Mouse (Mus musculus) stomach, embryonic 15.5 days (tissue): Measurements from ENCODE around the gene Agbl1. TPM values are rescaled to one million over a fixed set of nuclear protein-coding genes. Genes with fewer than 3 reads are reported as not detected.
A peak's percentile ranks its signal among the peaks of the same experiment; 100 is the strongest.
"Not testable (repeated sequence)": the region's sequence is repeated elsewhere in the genome, so short reads cannot be mapped to it uniquely, and the experiment has no call there.

Experiments
- ATAC-seq: fragments of 200-750 bp; cut with Nextera tagmentation; 2 replicates; pipeline ENCODE4 v1.8.0; 2017; ENCODE audit warnings: low read depth, moderate number of reproducible peaks, moderate TSS enrichment; ENCODE audit not compliant: insufficient read depth, low FRiP score
- H3K27ac ChIP-seq: fragments of 300-500 bp; sonication (generic); 2 replicates; pipeline ENCODE4 v1.5.1; 2015; ENCODE audit warnings: mild to moderate bottlenecking, inconsistent platforms
- H3K27me3 ChIP-seq: fragments of 300-500 bp; sonication (generic); replicated peaks from 2 replicates; pipeline ENCODE4 v1.6.1; 2015; ENCODE audit warnings: inconsistent platforms
- H3K36me3 ChIP-seq: fragments of 300-500 bp; sonication (generic); 2 replicates; pipeline ENCODE4 v1.6.1; 2015; ENCODE audit warnings: inconsistent platforms
- H3K4me1 ChIP-seq: fragments of 300-500 bp; sonication (generic); 2 replicates; pipeline ENCODE4 v1.6.1; 2015; ENCODE audit warnings: inconsistent platforms
- H3K4me2 ChIP-seq: fragments of 300-500 bp; sonication (generic); 2 replicates; pipeline ENCODE4 v1.6.1; 2015; ENCODE audit warnings: mild to moderate bottlenecking, inconsistent platforms
- H3K4me3 ChIP-seq: fragments of 300-500 bp; sonication (generic); replicated peaks from 2 replicates; pipeline ENCODE4 v1.5.1; 2015; ENCODE audit warnings: inconsistent platforms
- H3K9ac ChIP-seq: fragments of 300-500 bp; sonication (generic); 2 replicates; pipeline ENCODE4 v1.6.1; 2015; ENCODE audit warnings: inconsistent platforms
- H3K9me3 ChIP-seq: fragments of 300-500 bp; sonication (generic); 2 replicates; pipeline ENCODE4 v1.6.1; 2016; ENCODE audit warnings: inconsistent platforms
- WGBS: fragments of 180-500 bp; shearing (Covaris S2); methylation state at CpG from one replicate; pipeline ENCODE4 v1.1.7; 2015; 5-methylcytosine and 5-hydroxymethylcytosine counted together
- polyA plus RNA-seq: library from polyadenylated mRNA; unstranded; fragments of >200 nt; fragmentation: Nextera tagmentation; extraction: Ambion mirVana; gene quantifications from 2 replicates; pipeline ENCODE4 v1.2.1, GENCODE M21; 2015

Gene Agbl1
- polyA plus RNA-seq, 1 experiment from 2014 or later: not detected

- 52% methylated on average over 4 of the region's 4 CpGs for WGBS
- Histone ChIP-seq H3K36me3 (no peaks in the 10 kb centered on the region), H3K9ac (no peak overlapping the region), H3K9me3 (no peaks in the 10 kb centered on the region), H3K27me3 (no peaks in the 10 kb centered on the region), H3K27ac (no peak overlapping the region), H3K4me3 (no peak overlapping the region), H3K4me1 (no peaks in the 10 kb centered on the region), H3K4me2 (no peak overlapping the region)
- ATAC-seq: peak; percentile 43; the same call in 1 of the 2 replicates
Observed at GRCm38 (mm10) chr7:76650984-76651383, 421.3 kb downstream of the Agbl1 start.

- no peak overlapping the region for H3K9ac ChIP-seq
- no peak overlapping the region for H3K4me2 ChIP-seq
- H3K27me3 ChIP-seq: no peaks in the 10 kb centered on the region
- no peaks in the 10 kb centered on the region for H3K9me3 ChIP-seq
- H3K4me3 ChIP-seq: no peak overlapping the region
- peak overlapping the region; percentile 33 for H3K27ac ChIP-seq
- 0 out of 2 replicates have a peak, but pooled peaks cover 3% of the 10 kb centered on the region for H3K4me1 ChIP-seq
- H3K36me3 ChIP-seq: no peaks in the 10 kb centered on the region
- WGBS: 35% methylated on average over 5 of the region's 5 CpGs
- peak; percentile 79 for ATAC-seq
Observed at GRCm38 (mm10) chr7:76661072-76661471, 431.4 kb downstream of the Agbl1 start.

GRCm38 (mm10) chr7:76674856-76675255 is 445.2 kb downstream of the Agbl1 start:
- no peak for ATAC-seq
- WGBS: 74% methylated on average over 3 of the region's 3 CpGs
- Histone ChIP-seq H3K9me3 (no peaks in the 10 kb centered on the region), H3K4me1 (no peaks in the 10 kb centered on the region), H3K4me2 (no peak overlapping the region), H3K36me3 (no peaks in the 10 kb centered on the region), H3K27me3 (no peaks in the 10 kb centered on the region), H3K4me3 (no peak overlapping the region), H3K9ac (no peak overlapping the region), H3K27ac (no peak overlapping the region)

GRCm38 (mm10) chr7:76701224-76701623 is 471.5 kb downstream of the Agbl1 start:
- H3K4me1 ChIP-seq: no peaks in the 10 kb centered on the region
- no peaks in the 10 kb centered on the region for H3K27me3 ChIP-seq
- no peak overlapping the region for H3K4me2 ChIP-seq
- H3K9ac ChIP-seq: no peak overlapping the region
- no peak for ATAC-seq
- WGBS: 51% methylated on average over 1 of the region's 1 CpGs
- H3K9me3 ChIP-seq: no peaks in the 10 kb centered on the region
- no peak overlapping the region for H3K4me3 ChIP-seq
- no peaks in the 10 kb centered on the region for H3K36me3 ChIP-seq
- H3K27ac ChIP-seq: no peak overlapping the region

GRCm38 (mm10) chr7:76732220-76732619 is 502.5 kb downstream of the Agbl1 start:
- H3K27ac ChIP-seq, H3K36me3 ChIP-seq, H3K4me3 ChIP-seq, H3K4me2 ChIP-seq, ATAC-seq, H3K9ac ChIP-seq, H3K4me1 ChIP-seq, H3K9me3 ChIP-seq, H3K27me3 ChIP-seq: not testable (repeated sequence)
- 91% methylated on average over 7 of the region's 7 CpGs for WGBS

GRCm38 (mm10) chr7:76777237-76777855 is 547.7 kb downstream of the Agbl1 start:
- H3K36me3 ChIP-seq: no peaks in the 10 kb centered on the region
- WGBS: 23% methylated on average over 5 of the region's 5 CpGs
- no peak overlapping the region for H3K27ac ChIP-seq
- H3K9me3 ChIP-seq: no peaks in the 10 kb centered on the region
- H3K4me2 ChIP-seq: no peak overlapping the region
- H3K27me3 ChIP-seq: no peaks in the 10 kb centered on the region
- no peak overlapping the region for H3K9ac ChIP-seq
- no peaks in the 10 kb centered on the region for H3K4me1 ChIP-seq
- ATAC-seq: no peak
- H3K4me3 ChIP-seq: no peak overlapping the region

- Histone ChIP-seq H3K9ac (no peak overlapping the region), H3K9me3 (no peaks in the 10 kb centered on the region), H3K36me3 (no peaks in the 10 kb centered on the region), H3K27ac (no peak overlapping the region), H3K4me2 (no peak overlapping the region), H3K4me3 (no peak overlapping the region), H3K27me3 (no peaks in the 10 kb centered on the region), H3K4me1 (no peaks in the 10 kb centered on the region)
- WGBS: 68% methylated on average over 4 of the region's 4 CpGs
- no peak for ATAC-seq
Observed at GRCm38 (mm10) chr7:76780446-76780845, 550.8 kb downstream of the Agbl1 start.

GRCm38 (mm10) chr7:76788561-76789306 is 559.0 kb downstream of the Agbl1 start:
- no peak overlapping the region for H3K27ac ChIP-seq
- no peaks in the 10 kb centered on the region for H3K36me3 ChIP-seq
- ATAC-seq: no peak
- H3K4me1 ChIP-seq: no peaks in the 10 kb centered on the region
- no peaks in the 10 kb centered on the region for H3K27me3 ChIP-seq
- H3K4me2 ChIP-seq: no peak overlapping the region
- 13% methylated on average over 1 of the region's 1 CpGs for WGBS
- H3K4me3 ChIP-seq: no peak overlapping the region
- H3K9ac ChIP-seq: no peak overlapping the region
- H3K9me3 ChIP-seq: no peaks in the 10 kb centered on the region

GRCm38 (mm10) chr7:76790041-76790440 is 560.4 kb downstream of the Agbl1 start:
- WGBS: 72% methylated on average over 2 of the region's 2 CpGs
- no peak overlapping the region for H3K4me2 ChIP-seq
- no peak overlapping the region for H3K9ac ChIP-seq
- ATAC-seq: no peak
- no peaks in the 10 kb centered on the region for H3K9me3 ChIP-seq
- H3K4me3 ChIP-seq: no peak overlapping the region
- no peaks in the 10 kb centered on the region for H3K4me1 ChIP-seq
- no peak overlapping the region for H3K27ac ChIP-seq
- H3K27me3 ChIP-seq: no peaks in the 10 kb centered on the region
- no peaks in the 10 kb centered on the region for H3K36me3 ChIP-seq

GRCm38 (mm10) chr7:76791247-76791646 is 561.6 kb downstream of the Agbl1 start:
- Histone ChIP-seq H3K4me3 (no peak overlapping the region), H3K9me3 (no peaks in the 10 kb centered on the region), H3K36me3 (no peaks in the 10 kb centered on the region), H3K4me1 (no peaks in the 10 kb centered on the region), H3K9ac (no peak overlapping the region), H3K27ac (no peak overlapping the region), H3K27me3 (no peaks in the 10 kb centered on the region), H3K4me2 (no peak overlapping the region)
- WGBS: 66% methylated on average over 4 of the region's 4 CpGs
- ATAC-seq: no peak

GRCm38 (mm10) chr7:76810003-76810402 is 580.3 kb downstream of the Agbl1 start:
- H3K27ac ChIP-seq: no peak overlapping the region
- H3K36me3 ChIP-seq: no peaks in the 10 kb centered on the region
- H3K4me1 ChIP-seq: no peaks in the 10 kb centered on the region
- no peak overlapping the region for H3K9ac ChIP-seq
- ATAC-seq: no peak
- 29% methylated on average over 3 of the region's 3 CpGs for WGBS
- no peak overlapping the region for H3K4me2 ChIP-seq
- H3K4me3 ChIP-seq: no peak overlapping the region
- H3K27me3 ChIP-seq: no peaks in the 10 kb centered on the region
- H3K9me3 ChIP-seq: no peaks in the 10 kb centered on the region

- Histone ChIP-seq H3K4me1 (no peaks in the 10 kb centered on the region), H3K27me3 (no peaks in the 10 kb centered on the region), H3K9me3 (no peaks in the 10 kb centered on the region), H3K4me3 (no peak overlapping the region), H3K27ac (no peak overlapping the region), H3K9ac (no peak overlapping the region), H3K4me2 (no peak overlapping the region), H3K36me3 (no peaks in the 10 kb centered on the region)
- ATAC-seq: no peak
- 77% methylated on average over 2 of the region's 2 CpGs for WGBS
Observed at GRCm38 (mm10) chr7:76820571-76820970, 590.9 kb downstream of the Agbl1 start.
